Mouse (Mus musculus): ENCODE results near the gene 1600015I10Rik.

DNA sequence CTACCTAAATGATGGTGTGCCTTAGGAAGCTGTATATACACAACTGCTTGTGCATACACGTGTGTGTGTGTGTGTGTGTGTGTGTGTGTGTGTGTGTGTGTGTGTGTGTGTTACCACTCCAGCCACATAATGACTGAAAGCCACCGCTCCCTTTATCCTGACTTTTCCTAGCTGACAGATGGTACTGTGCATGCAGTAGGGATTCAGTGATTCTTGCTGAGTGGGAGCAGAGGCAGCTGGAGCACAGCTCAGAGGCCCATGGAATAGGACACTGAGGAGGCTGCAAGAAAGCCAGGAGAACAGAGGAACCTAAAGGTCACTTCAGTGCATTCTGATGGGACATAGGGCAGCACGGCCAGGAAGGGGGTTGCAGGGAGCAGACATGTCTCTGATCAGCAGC is 52.6 kb downstream of the 1600015I10Rik start:
- TF ChIP-seq CTCF (IDR thresholded peaks at IDR 0.05; ENCODE audit: borderline replicate concordance, insufficient read depth, low read length) = no peak
- no peak for TF ChIP-seq POLR2A (IDR thresholded peaks at IDR 0.05; ENCODE audit: low read depth, low read length)

All from embryonic fibroblast, embryonic 13.5 days (primary cell).